Mouse (Mus musculus) frontal cortex, adult (tissue): ENCODE measurements around the gene Mbtps2.

Experiments
- ATAC-seq: cut with Nextera tagmentation; 2 replicates; pipeline ENCODE4 v1.9.2; 2017; ENCODE audit warnings: mild to moderate bottlenecking, moderate library complexity, mixed read lengths; ENCODE audit not compliant: low TSS enrichment

The Mbtps2 gene

DNA sequence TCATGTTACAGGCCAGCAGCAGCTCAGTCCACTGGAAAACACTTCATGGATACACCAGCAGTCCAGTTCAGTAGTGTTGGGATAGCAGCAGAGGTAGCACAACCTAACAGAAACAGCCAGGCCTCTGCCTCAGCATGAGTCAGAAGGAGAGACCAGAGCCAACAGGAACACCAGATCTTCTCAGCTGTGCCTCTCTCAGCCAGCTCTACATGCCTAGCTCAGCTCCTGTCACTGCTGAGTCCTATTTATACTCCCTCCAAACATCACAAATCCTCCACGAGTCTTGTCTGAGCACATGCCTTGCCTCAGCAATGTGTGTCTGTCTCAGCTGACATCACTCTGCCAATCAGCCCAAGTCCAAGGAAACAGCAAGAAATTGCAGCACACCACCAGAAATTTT, 94.0 kb downstream of the Mbtps2 start:
- peak; percentile 31; the same call in 1 of the 2 replicates for ATAC-seq

GRCm38 (mm10) chrX:157501871-157502270, 96.6 kb downstream of the Mbtps2 start:
- ATAC-seq, result no peak

DNA sequence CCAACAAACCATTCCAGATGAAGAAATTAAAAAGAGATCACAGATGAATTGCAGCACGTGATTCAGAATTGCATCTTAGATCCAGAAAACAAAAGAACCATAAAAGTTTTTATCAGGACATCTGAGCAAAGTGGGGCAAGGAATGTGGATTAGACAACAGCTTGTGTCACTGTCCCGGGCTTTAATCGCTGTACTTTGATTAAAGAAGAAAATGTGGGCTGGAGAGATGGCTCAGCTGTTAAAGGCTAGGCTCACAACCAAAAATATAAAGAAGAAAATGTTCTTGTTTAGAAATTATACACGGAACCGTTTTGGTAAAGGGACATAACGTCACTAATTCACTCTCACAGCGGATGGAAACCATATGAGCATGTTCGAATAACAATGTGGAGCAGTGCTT, 98.5 kb downstream of the Mbtps2 start:
- no peak for ATAC-seq

DNA sequence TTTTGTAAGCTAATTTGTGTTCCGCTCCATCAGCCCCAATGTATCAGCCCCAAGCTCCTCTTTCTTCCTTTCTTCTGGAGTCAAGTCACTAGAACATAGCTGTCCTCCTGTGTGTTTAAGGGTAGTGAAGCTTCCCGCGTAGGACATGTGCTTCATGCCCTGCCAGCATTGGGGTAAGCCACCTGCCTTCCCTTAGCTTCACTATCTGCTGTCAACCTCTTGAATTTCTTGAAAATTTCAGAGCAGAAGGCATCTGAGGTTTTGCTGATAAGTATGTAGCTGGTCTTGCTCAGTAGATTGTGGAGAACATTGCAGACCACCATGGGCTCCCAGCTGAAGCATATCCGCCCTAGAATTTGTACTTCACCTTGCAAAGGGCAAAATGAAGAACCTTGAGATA, 105.4 kb downstream of the Mbtps2 start:
- no peak for ATAC-seq

DNA sequence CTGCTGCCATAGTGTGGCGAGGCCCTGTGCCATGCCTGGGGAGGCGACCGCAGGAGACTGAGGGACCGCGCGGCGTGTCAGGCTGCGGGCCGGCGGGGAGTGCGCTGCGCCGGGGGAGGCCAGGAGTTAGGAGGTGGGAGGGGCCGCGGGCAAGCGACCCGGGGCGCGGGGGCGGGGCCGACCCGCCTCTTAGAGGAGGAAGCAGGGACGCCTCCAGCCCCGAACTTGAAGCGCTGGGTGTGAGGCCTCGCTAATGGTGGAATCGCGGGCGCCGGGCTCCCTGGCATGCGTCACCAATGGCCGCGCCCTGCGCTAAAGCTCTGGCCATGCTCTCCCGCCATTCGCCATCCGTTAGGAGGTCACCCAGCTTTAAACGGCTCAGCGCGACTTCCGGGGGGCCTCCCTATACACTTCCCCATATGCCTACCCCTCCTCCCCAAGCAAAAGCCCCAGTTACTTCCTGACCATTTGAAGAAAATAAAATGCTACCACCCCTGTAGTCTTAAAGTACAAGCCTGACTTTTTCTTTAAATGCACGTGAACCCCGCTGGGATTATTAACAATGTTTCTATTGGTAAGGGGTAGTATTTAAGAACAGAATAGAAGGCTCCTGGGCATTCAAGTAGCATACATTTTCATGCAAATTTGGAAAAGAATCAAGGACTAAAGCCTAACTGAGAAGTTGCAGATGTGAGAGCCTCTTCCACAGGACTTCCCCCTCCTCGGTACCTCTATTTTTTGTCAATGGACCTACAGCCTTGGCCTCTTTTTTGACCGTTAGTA, 106.4 kb downstream of the Mbtps2 start, which contains the start of gene Sms:
Gene Sms (minus strand): TSS at position 344 of the 783 bp plus-strand sequence.
- ATAC-seq, result peak; percentile 69

GRCm38 (mm10) chrX:157491145-157491935, 107.2 kb downstream of the Mbtps2 start:
- ATAC-seq, result peak; percentile 72

DNA sequence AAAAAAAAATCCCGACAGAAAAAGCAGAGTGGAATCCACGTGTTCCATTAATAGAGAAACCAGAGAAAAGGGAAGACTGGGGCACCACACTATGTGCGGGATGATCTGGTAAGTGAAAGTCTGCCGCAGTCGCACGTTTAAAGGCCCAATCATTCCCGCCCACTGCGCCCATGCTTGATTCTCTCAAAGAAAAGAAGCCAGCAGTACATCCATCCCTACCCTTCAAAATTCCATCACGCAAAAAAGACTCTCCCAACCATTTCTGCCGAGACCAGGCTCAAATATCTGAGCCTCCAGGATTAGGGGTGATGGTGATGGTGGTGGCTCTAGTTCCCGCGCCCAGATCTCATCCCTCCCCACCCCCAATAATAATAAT, 107.8 kb downstream of the Mbtps2 start:
- no peak for ATAC-seq

GRCm38 (mm10) chrX:157489871-157490721, 108.4 kb downstream of the Mbtps2 start:
- ATAC-seq, result no peak

DNA sequence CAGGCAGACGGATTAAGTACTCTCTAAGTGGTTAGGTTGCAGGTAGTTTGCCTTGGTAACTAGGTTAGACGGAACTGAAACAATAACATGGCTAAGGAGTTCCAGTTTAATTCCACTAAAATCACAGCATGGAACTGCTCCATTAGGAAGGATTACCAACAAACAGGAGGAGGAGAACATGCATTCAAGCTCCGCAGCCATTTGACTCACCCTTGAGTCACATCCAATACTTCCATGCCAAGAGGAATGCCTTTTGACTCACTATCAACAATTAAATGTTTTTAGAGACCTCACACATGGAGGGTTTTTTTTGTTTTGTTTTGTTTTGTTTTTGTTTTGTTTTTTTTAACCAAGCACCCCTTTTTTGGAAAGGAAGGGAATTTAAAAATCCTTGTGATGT, 109.7 kb downstream of the Mbtps2 start:
- no peak for ATAC-seq

DNA sequence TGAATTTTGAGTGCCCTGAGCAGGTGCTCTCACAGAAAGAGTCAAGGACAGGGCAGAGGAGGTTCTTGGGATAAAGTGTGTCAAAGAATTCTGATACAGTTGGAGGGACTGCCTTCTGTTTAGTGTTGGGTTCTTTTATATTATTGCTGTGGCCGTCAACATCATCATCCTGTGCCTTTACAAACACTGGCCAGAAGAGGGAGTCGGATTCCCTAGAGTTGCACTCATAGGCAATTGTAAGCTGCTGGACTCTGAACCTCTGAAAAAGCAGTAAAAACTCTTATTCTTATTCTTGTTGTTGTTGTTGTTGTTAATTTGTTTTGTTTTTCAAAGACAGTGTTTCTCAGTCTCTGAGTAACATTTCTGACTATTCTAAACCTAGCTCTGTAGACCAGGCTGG, 111.8 kb downstream of the Mbtps2 start:
- peak; percentile 51; the same call in 1 of the 2 replicates for ATAC-seq
